Mouse (Mus musculus): ENCODE results near the gene Wdr24. TPM values are rescaled to one million over a fixed set of nuclear protein-coding genes. Genes with fewer than 3 reads are reported as not detected.

The Wdr24 gene
- total and polyA plus RNA-seq, 2 experiments from 2014 or later = 10.5 to 13.3 TPM

- WGBS = under 1% methylated on average over 45 of the region's 45 CpGs
- peaks cover 19% of the 10 kb centered on the region; the same call in 1 of the 2 replicates for H3K4me1 ChIP-seq (ENCODE audit: control insufficient read depth, insufficient read depth)
- peak; percentile 74 for ATAC-seq (ENCODE audit: insufficient read depth, low read depth)
- TF ChIP-seq CTCF (IDR thresholded peaks at IDR 0.05; ENCODE audit: low read depth) (no peak), EP300 (IDR thresholded peaks at IDR 0.05; ENCODE audit: low read depth) (no peak)
- no peaks in the 10 kb centered on the region for H3K9me3 ChIP-seq (replicated peaks; ENCODE audit: control insufficient read depth, low read length)
- peak overlapping the region; percentile 92 for H3K27ac ChIP-seq (ENCODE audit: low read depth)
- no peaks in the 10 kb centered on the region for H3K27me3 ChIP-seq (ENCODE audit: control insufficient read depth, insufficient read depth, low read length)
- peak overlapping the region; percentile 81 for H3K9ac ChIP-seq (replicated peaks; ENCODE audit: low read depth, low read length)
- peak; percentile 66 for DNase-seq (ENCODE audit: low spot score)
- peak overlapping the region; percentile 83 for H3K4me3 ChIP-seq (ENCODE audit: low read depth, low read length)
- peak overlapping the region; percentile 91 for H3K4me2 ChIP-seq (ENCODE audit: low read depth, low read length)
- peaks cover 18% of the 10 kb centered on the region; the same call in 1 of the 2 replicates for H3K36me3 ChIP-seq (replicated peaks; ENCODE audit: control insufficient read depth, insufficient read depth, low read length)
Observed at GRCm38 (mm10) chr17:25791843-25792527, 31.4 kb upstream of the Wdr24 start.

- Histone ChIP-seq H3K4me3 (ENCODE audit: low read depth, low read length) (peak within 1 kb of the TSS; percentile 83), H3K9me3 (replicated peaks; ENCODE audit: control insufficient read depth, low read length) (no peaks in the 10 kb centered on the region), H3K27ac (ENCODE audit: low read depth) (peak within 1 kb of the TSS; percentile 92), H3K36me3 (replicated peaks; ENCODE audit: control insufficient read depth, insufficient read depth, low read length) (peaks cover 14% of the 10 kb centered on the region; the same call in 1 of the 2 replicates), H3K9ac (replicated peaks; ENCODE audit: low read depth, low read length) (peak within 1 kb of the TSS; percentile 81), H3K4me1 (ENCODE audit: control insufficient read depth, insufficient read depth) (peaks cover 22% of the 10 kb centered on the region; the same call in 1 of the 2 replicates), H3K4me2 (ENCODE audit: low read depth, low read length) (peak within 1 kb of the TSS; percentile 91), H3K27me3 (ENCODE audit: control insufficient read depth, insufficient read depth, low read length) (no peaks in the 10 kb centered on the region)
- WGBS = under 1% methylated on average over 14 of the region's 14 CpGs
- TF ChIP-seq EP300 (IDR thresholded peaks at IDR 0.05; ENCODE audit: low read depth) (no peak), CTCF (IDR thresholded peaks at IDR 0.05; ENCODE audit: low read depth) (no peak)
- peak; percentile 74 for ATAC-seq (ENCODE audit: insufficient read depth, low read depth)
- peak; percentile 78 for DNase-seq (ENCODE audit: low spot score)
Observed at GRCm38 (mm10) chr17:25792615-25793014, 30.8 kb upstream of the Wdr24 start, which contains the start of gene Fam173a. Fam173a (minus strand) TSS chr17:25792901.

- WGBS = 74% methylated on average over 13 of the region's 13 CpGs
- H3K27ac ChIP-seq (ENCODE audit: low read depth) = no peak overlapping the region
Observed at GRCm38 (mm10) chr17:25794197-25794596, 29.2 kb upstream of the Wdr24 start.

GRCm38 (mm10) chr17:25794998-25795397 lies 28.4 kb upstream of the Wdr24 start:
- WGBS = 91% methylated on average over 17 of the region's 17 CpGs
- no peaks in the 10 kb centered on the region for H3K27me3 ChIP-seq (ENCODE audit: control insufficient read depth, insufficient read depth, low read length)
- 0 out of 2 replicates have a peak, but pooled peaks cover 2% of the 10 kb centered on the region for H3K36me3 ChIP-seq (replicated peaks; ENCODE audit: control insufficient read depth, insufficient read depth, low read length)
- H3K4me3 ChIP-seq (ENCODE audit: low read depth, low read length) = no peak overlapping the region
- H3K4me2 ChIP-seq (ENCODE audit: low read depth, low read length) = no peak overlapping the region
- ATAC-seq (ENCODE audit: insufficient read depth, low read depth) (no peak), DNase-seq (ENCODE audit: low spot score) (no peak)
- TF ChIP-seq CTCF (IDR thresholded peaks at IDR 0.05; ENCODE audit: low read depth) = no peak
- TF ChIP-seq EP300 (IDR thresholded peaks at IDR 0.05; ENCODE audit: low read depth) = no peak
- H3K9ac ChIP-seq (replicated peaks; ENCODE audit: low read depth, low read length) = no peak overlapping the region
- H3K9me3 ChIP-seq (replicated peaks; ENCODE audit: control insufficient read depth, low read length) = no peaks in the 10 kb centered on the region
- H3K27ac ChIP-seq (ENCODE audit: low read depth) = no peak overlapping the region
- peaks cover 22% of the 10 kb centered on the region; the same call in 1 of the 2 replicates for H3K4me1 ChIP-seq (ENCODE audit: control insufficient read depth, insufficient read depth)

More at GRCm38 (mm10) chr17:25794197-25794596, 29.2 kb upstream of the Wdr24 start:
- no peaks in the 10 kb centered on the region for H3K9me3 ChIP-seq (replicated peaks; ENCODE audit: control insufficient read depth, low read length)
- no peak for DNase-seq (ENCODE audit: low spot score)
- TF ChIP-seq CTCF (IDR thresholded peaks at IDR 0.05; ENCODE audit: low read depth) = no peak
- no peak for TF ChIP-seq EP300 (IDR thresholded peaks at IDR 0.05; ENCODE audit: low read depth)
- peaks cover 9% of the 10 kb centered on the region; the same call in 1 of the 2 replicates for H3K36me3 ChIP-seq (replicated peaks; ENCODE audit: control insufficient read depth, insufficient read depth, low read length)
- H3K9ac ChIP-seq (replicated peaks; ENCODE audit: low read depth, low read length) = no peak overlapping the region
- H3K27me3 ChIP-seq (ENCODE audit: control insufficient read depth, insufficient read depth, low read length) = no peaks in the 10 kb centered on the region
- no peak overlapping the region for H3K4me3 ChIP-seq (ENCODE audit: low read depth, low read length)
- H3K4me1 ChIP-seq (ENCODE audit: control insufficient read depth, insufficient read depth) = peaks cover 22% of the 10 kb centered on the region; the same call in 1 of the 2 replicates
- no peak overlapping the region for H3K4me2 ChIP-seq (ENCODE audit: low read depth, low read length)
- ATAC-seq (ENCODE audit: insufficient read depth, low read depth) = no peak

- Histone ChIP-seq H3K27me3 (ENCODE audit: control insufficient read depth, insufficient read depth, low read length) (no peaks in the 10 kb centered on the region), H3K9ac (replicated peaks; ENCODE audit: low read depth, low read length) (peak within 1 kb of the TSS; percentile 61), H3K4me3 (ENCODE audit: low read depth, low read length) (peak within 1 kb of the TSS; percentile 94), H3K36me3 (replicated peaks; ENCODE audit: control insufficient read depth, insufficient read depth, low read length) (no peaks in the 10 kb centered on the region), H3K9me3 (replicated peaks; ENCODE audit: control insufficient read depth, low read length) (no peaks in the 10 kb centered on the region), H3K27ac (ENCODE audit: low read depth) (no peak within 1 kb of the TSS), H3K4me1 (ENCODE audit: control insufficient read depth, insufficient read depth) (peaks cover 22% of the 10 kb centered on the region; the same call in 1 of the 2 replicates), H3K4me2 (ENCODE audit: low read depth, low read length) (peak within 1 kb of the TSS; percentile 91)
- 44% methylated on average over 6 of the region's 6 CpGs for WGBS
- TF ChIP-seq CTCF (IDR thresholded peaks at IDR 0.05; ENCODE audit: low read depth) = no peak
- DNase-seq (ENCODE audit: low spot score) (no peak), ATAC-seq (ENCODE audit: insufficient read depth, low read depth) (no peak)
Observed at GRCm38 (mm10) chr17:25795609-25796092, 27.8 kb upstream of the Wdr24 start, which contains the start of gene AC134908.4. AC134908.4 (minus strand) TSS chr17:25795659.
